Mouse (Mus musculus) cortical plate, adult 2 months (tissue): ENCODE data around the gene Ccdc138. TPM values are rescaled to one million over a fixed set of nuclear protein-coding genes. Genes with fewer than 3 reads are reported as not detected.

Experiments used
- H3K27ac ChIP-seq: fragments of 200-500 bp; 2 replicates; pipeline ENCODE4 v1.5.1; 2012; ENCODE audit warnings: low read length, control low read depth, inconsistent platforms; ENCODE audit not compliant: insufficient read depth
- H3K4me1 ChIP-seq: fragments of 200-500 bp; 2 replicates; pipeline ENCODE4 v1.6.1; 2011; ENCODE audit warnings: low read length; ENCODE audit not compliant: control insufficient read depth, insufficient read depth
- H3K4me3 ChIP-seq: fragments of 200-500 bp; 2 replicates; pipeline ENCODE4 v1.5.1; 2011; ENCODE audit warnings: mild to moderate bottlenecking, low read length, control low read depth; ENCODE audit not compliant: insufficient read depth
- CTCF ChIP-seq: fragments of 200-500 bp; IDR thresholded peaks from 2 replicates; pipeline ENCODE4 v1.5.1; 2011; ENCODE audit warnings: mild to moderate bottlenecking, control low read depth, low read length; ENCODE audit not compliant: insufficient read depth; ENCODE audit errors: extremely low read depth
- POLR2A ChIP-seq: fragments of 200-500 bp; IDR thresholded peaks from 2 replicates; pipeline ENCODE4 v1.6.1; 2011; ENCODE audit warnings: mild to moderate bottlenecking, low read length, control low read depth; ENCODE audit not compliant: insufficient read depth; ENCODE audit errors: extremely low read depth
- polyA plus RNA-seq: library from polyadenylated mRNA; depleted of rRNA; stranded (reverse); fragments of >200 nt; gene quantifications from 2 replicates; pipeline ENCODE4 v1.2.3, GENCODE M21; 2012

Ccdc138 gene
- polyA plus RNA-seq, 1 experiment: 2.9 TPM

DNA sequence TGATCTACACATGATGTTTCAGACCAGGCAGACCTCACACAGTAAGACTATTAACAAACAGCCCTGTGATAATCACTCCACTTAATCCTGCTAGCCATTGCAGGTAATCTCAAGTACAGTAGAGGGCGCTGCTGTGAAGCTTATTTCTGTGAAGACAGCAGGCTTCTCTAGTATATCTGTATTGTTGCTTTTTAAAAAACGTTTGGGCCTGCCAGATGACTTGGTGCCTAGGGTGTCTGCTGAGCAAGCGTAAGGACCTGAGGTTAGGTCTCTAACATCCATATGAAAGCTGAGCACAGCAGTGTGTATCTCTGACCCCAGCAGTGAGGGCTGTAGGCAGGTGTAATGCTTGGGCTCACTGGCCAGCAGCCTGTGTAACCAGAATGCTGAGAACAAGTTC is 62.2 kb downstream of the Ccdc138 start:
- H3K4me3 ChIP-seq: no peak overlapping the region
- H3K27ac ChIP-seq: no peak overlapping the region
- H3K4me1 ChIP-seq: no peaks in the 10 kb centered on the region
- TF ChIP-seq POLR2A: no peak
- peak; percentile 61; the same call in 1 of the 2 replicates for TF ChIP-seq CTCF

DNA sequence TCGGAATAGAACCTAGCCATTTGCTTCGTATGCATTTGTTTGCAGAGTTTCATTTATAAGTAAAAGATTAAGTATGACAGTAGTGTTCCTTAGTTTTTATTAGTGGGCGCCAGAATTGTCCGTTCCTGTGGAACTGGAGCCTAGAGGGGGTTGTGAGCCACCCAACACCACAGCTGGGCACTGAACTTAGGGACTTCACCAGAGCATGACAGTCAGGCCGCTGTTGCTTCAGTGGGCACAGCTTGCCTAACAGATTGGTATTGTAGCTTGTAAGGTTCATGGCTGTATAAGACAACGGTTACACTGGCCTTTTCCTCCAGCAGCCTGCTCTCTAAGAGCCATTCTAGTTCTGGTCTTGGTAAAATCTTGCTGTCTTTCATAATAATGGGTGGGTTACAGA is 62.8 kb downstream of the Ccdc138 start:
- Histone ChIP-seq H3K27ac (no peak overlapping the region), H3K4me3 (no peak overlapping the region), H3K4me1 (no peaks in the 10 kb centered on the region)
- TF ChIP-seq POLR2A (no peak), CTCF (no peak)

DNA sequence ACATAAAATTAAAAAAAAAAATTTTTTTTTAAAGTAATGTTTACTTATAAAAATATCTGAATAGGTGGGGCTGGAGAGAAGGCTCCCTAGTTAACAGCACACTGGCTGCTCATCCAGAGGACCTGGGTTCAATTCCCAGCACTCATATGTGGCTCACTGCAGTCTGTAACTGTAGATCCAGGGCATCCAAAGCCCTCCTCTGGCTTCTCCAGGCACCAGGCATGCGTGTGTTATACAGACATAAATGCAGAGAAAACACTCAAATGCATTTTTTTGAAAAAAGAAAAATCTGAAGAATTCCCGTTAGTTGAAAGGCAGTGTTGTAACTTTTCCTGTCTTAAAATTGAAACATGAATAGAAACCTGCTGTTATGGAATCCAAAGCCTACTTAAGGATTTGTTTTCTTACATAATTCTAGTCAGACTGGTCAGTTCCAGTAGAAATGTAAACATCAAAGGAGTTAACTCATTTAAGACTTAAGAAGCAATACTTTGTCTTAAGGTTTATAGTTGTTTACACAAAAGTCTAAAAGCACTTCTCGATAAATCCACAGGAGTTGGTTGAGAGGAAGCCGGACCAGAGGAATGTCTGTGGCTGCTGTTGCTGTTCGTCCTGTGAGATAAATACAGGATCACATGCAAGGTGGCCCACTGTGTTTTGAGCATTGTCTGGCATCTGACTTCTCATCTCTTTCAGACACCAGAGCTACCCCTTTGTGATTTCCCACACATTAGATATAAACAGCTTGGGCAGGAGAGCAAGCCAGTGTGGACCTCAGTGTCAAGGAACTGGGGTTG is 87.9 kb downstream of the Ccdc138 start:
- Histone ChIP-seq H3K4me1 (no peaks in the 10 kb centered on the region), H3K4me3 (no peak overlapping the region), H3K27ac (no peak overlapping the region)
- TF ChIP-seq CTCF (no peak), POLR2A (no peak)

GRCm38 (mm10) chr10:58594486-58594885 is 96.7 kb downstream of the Ccdc138 start:
- H3K4me3 ChIP-seq: no peak overlapping the region
- H3K4me1 ChIP-seq: no peaks in the 10 kb centered on the region
- TF ChIP-seq CTCF: no peak
- no peak for TF ChIP-seq POLR2A
- no peak overlapping the region for H3K27ac ChIP-seq

GRCm38 (mm10) chr10:58595197-58595596 is 97.4 kb downstream of the Ccdc138 start:
- Histone ChIP-seq H3K4me3 (no peak overlapping the region), H3K4me1 (no peaks in the 10 kb centered on the region), H3K27ac (no peak overlapping the region)
- TF ChIP-seq CTCF: no peak
- TF ChIP-seq POLR2A: no peak

DNA sequence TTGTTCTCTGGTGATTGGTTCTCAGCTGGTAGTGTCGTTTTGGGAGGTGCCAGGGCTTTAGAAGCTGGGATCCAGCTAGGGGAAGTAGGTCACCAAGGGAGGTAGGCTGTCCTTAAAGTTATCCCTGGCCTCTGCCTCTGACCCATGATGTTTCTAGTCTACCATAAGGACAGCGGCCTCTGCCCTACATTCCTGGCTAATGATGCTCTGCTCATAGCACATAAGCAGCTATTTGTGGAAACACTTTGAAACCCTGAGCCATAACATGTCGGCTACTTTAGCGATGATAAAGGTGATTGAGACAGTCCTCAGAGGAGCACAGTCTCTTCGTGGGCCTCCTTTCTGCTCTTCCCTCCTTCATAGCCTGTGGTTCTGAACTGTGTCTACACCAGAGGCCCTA is 98.1 kb downstream of the Ccdc138 start:
- no peak overlapping the region for H3K27ac ChIP-seq
- H3K4me3 ChIP-seq: no peak overlapping the region
- H3K4me1 ChIP-seq: no peaks in the 10 kb centered on the region; the same call in 1 of the 2 replicates
- no peak for TF ChIP-seq CTCF
- TF ChIP-seq POLR2A: no peak

DNA sequence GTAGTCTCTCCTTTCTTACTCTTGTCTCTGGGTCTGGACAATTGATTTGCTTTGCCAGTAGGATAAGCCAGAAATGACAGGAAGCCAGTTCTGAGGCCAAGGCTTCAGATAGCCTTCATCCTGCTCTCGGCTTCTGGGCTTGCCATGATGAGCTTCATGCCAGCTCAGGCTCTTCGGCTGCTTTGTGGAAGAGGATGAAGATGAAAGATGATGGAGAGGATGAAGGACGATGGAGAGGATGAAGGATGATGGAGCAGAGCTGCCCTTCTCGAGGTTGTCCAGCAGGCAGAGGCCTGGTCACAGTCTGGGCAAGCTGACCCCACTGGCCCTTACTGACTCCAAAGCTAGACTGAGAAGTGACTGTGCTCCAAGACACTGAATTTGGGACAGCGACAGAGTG is 102.4 kb downstream of the Ccdc138 start:
- no peak overlapping the region for H3K27ac ChIP-seq
- no peak overlapping the region for H3K4me3 ChIP-seq
- no peak for TF ChIP-seq POLR2A
- TF ChIP-seq CTCF: no peak
- no peaks in the 10 kb centered on the region; the same call in 1 of the 2 replicates for H3K4me1 ChIP-seq

GRCm38 (mm10) chr10:58600983-58601382 is 103.2 kb downstream of the Ccdc138 start:
- no peak for TF ChIP-seq POLR2A
- no peak for TF ChIP-seq CTCF
- no peaks in the 10 kb centered on the region; the same call in 1 of the 2 replicates for H3K4me1 ChIP-seq
- H3K27ac ChIP-seq: no peak overlapping the region
- no peak overlapping the region for H3K4me3 ChIP-seq

DNA sequence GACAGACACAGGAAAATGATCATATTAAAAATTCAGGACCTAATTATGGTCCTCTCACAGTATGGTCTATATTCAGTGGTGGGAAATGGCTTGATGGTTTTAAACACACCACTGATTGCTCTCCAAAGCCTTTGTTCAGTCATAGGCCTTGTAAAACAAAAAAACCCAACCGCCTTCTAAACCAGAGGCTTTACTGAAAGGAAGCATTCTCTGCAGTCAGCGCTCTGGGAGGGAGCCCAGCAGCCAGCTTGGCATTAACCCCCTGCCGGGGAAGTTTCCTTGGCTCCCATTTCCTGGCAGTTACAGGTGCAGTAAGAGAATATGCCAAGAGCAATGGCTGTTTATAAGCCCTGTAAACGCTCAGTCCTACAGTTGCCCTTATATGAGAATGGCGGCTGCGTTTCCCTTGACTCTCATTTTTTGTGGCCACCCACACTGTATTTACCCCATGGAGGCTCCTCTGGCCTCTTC is 103.7 kb downstream of the Ccdc138 start:
- Histone ChIP-seq H3K27ac (no peak overlapping the region), H3K4me1 (no peaks in the 10 kb centered on the region; the same call in 1 of the 2 replicates), H3K4me3 (no peak overlapping the region)
- no peak for TF ChIP-seq POLR2A
- TF ChIP-seq CTCF: no peak

DNA sequence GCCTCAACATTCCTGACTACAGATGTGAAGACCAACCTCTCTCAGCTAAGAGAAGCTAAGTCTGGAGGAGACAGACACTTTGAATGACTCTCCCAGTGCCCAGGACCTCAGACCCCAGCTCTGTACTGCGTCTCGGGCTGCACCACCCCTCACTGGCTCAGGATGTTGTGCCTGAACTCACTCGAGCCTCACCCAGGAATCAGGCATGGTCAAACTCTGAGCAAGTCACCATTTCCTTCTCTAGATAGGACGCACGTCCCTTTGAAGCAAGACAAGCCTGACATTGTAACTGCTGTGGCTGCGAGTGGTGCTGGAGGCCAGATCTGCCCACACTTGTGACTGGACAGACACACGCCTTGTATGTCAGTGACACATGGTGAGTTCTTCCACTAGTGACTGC is 104.2 kb downstream of the Ccdc138 start:
- Histone ChIP-seq H3K27ac (no peak overlapping the region), H3K4me3 (no peak overlapping the region), H3K4me1 (no peaks in the 10 kb centered on the region; the same call in 1 of the 2 replicates)
- no peak for TF ChIP-seq CTCF
- TF ChIP-seq POLR2A: no peak

- TF ChIP-seq CTCF (no peak), POLR2A (no peak)
- no peak overlapping the region for H3K27ac ChIP-seq
- H3K4me3 ChIP-seq: no peak overlapping the region
- H3K4me1 ChIP-seq: no peaks in the 10 kb centered on the region; the same call in 1 of the 2 replicates
Measured at GRCm38 (mm10) chr10:58604779-58605178, 107.0 kb downstream of the Ccdc138 start.
